Mouse (Mus musculus) ES-E14 (cell line): ENCODE results near the gene Iqsec1. TPM values are rescaled to one million over a fixed set of nuclear protein-coding genes. Genes with fewer than 3 reads are reported as not detected.

ENCODE experiments used
- DNase-seq: peaks from one replicate; pipeline ENCODE4 v3.0.0-alpha.2; 2013; ENCODE audit warnings: low read depth, low spot score
- H3K27ac ChIP-seq: 2 replicates; pipeline ENCODE4 v1.5.1; 2012; ENCODE audit warnings: low read depth, mild to moderate bottlenecking, low read length, moderate library complexity, mixed read lengths; ENCODE audit not compliant: poor library complexity, insufficient read depth, severe bottlenecking
- H3K36me3 ChIP-seq: 2 replicates; pipeline ENCODE4 v1.6.1; 2012; ENCODE audit warnings: mild to moderate bottlenecking, low read length, moderate library complexity, mixed read lengths; ENCODE audit not compliant: control insufficient read depth, poor library complexity, insufficient read depth, severe bottlenecking
- H3K4me1 ChIP-seq, 2 experiments: fragments of 150-350 bp in 1 of 2; sonication (generic) in 1 of 2; 2 replicates each; pipeline ENCODE4 v1.6.1; 2012; ENCODE audit warnings: low read length in 2 of 2, mild to moderate bottlenecking in 1 of 2, mixed read lengths in 1 of 2; ENCODE audit not compliant: control insufficient read depth in 2 of 2, insufficient read depth in 2 of 2, poor library complexity in 1 of 2
- H3K4me3 ChIP-seq, 2 experiments: fragments of 150-350 bp in 1 of 2; sonication (generic) in 1 of 2; 2 replicates each; pipeline ENCODE4 v1.5.1; 2012; ENCODE audit warnings: low read length in 2 of 2, low read depth in 1 of 2, mild to moderate bottlenecking in 1 of 2, mixed read lengths in 1 of 2; ENCODE audit not compliant: insufficient read depth in 1 of 2, poor library complexity in 1 of 2, severe bottlenecking in 1 of 2
- H3K9ac ChIP-seq: 2 replicates; pipeline ENCODE4 v1.6.1; 2012; ENCODE audit warnings: low read depth, mild to moderate bottlenecking, low read length, mixed read lengths; ENCODE audit not compliant: poor library complexity, insufficient read depth, severe bottlenecking
- H3K9me3 ChIP-seq: fragments of 150-350 bp; sonication (generic); 2 replicates; pipeline ENCODE4 v1.6.1; 2012; ENCODE audit warnings: low read depth, mild to moderate bottlenecking, low read length; ENCODE audit not compliant: control insufficient read depth, insufficient read depth
- CHD2 ChIP-seq: IDR thresholded peaks from 2 replicates; pipeline ENCODE4 v1.6.1; 2014; ENCODE audit warnings: mild to moderate bottlenecking, low read depth, low read length, inconsistent platforms
- HCFC1 ChIP-seq: IDR thresholded peaks from 2 replicates; pipeline ENCODE4 v1.6.1; 2012; ENCODE audit warnings: low read length, inconsistent platforms, borderline replicate concordance; ENCODE audit not compliant: insufficient read depth
- MAFK ChIP-seq: IDR thresholded peaks from 2 replicates; pipeline ENCODE4 v1.6.1; 2014; ENCODE audit warnings: mild to moderate bottlenecking, low read depth, low read length, inconsistent platforms; ENCODE audit not compliant: insufficient read depth
- ZC3H11A ChIP-seq: IDR thresholded peaks from 2 replicates; pipeline ENCODE4 v1.6.1; 2012; ENCODE audit warnings: low read depth, mild to moderate bottlenecking, inconsistent platforms, low read length, borderline replicate concordance
- ZNF384 ChIP-seq: IDR thresholded peaks from 2 replicates; pipeline ENCODE4 v1.6.1; 2012; ENCODE audit warnings: low read depth, low read length, inconsistent platforms
- in situ Hi-C, 2 experiments: fragments of 600-800 bp; cut with MboI; formaldehyde crosslinking; loops; one replicate each; pipeline ENCODE4 v1.15.1; 2025; ENCODE audit warnings: low sequenced_read_pairs in 2 of 2, inconsistent platforms in 1 of 2; ENCODE audit not compliant: unreplicated experiment in 2 of 2
- total RNA-seq: library from RNA; depleted of rRNA; stranded (reverse); fragments of 300-350 nt; gene quantifications from 2 replicates; pipeline ENCODE4 v1.2.3, GENCODE M21; 2012

Iqsec1 gene
- total RNA-seq, 1 experiment: 18.8 TPM

GRCm38 (mm10) chr6:90725526-90725925, 263.0 kb downstream of the Iqsec1 start:
- H3K9me3 ChIP-seq: no peaks in the 10 kb centered on the region
- peaks cover 2% of the 10 kb centered on the region; the same call in 1 of the 2 replicates for H3K36me3 ChIP-seq
- no peak overlapping the region for H3K9ac ChIP-seq
- no peak overlapping the region for H3K27ac ChIP-seq
- in situ Hi-C loops: no loop called here
- TF ChIP-seq ZNF384: no peak
- H3K4me1 ChIP-seq: peaks cover 0 to 6% of the 10 kb centered on the region in 2 experiments; a peak in 1 of 4 replicates
- H3K4me3 ChIP-seq: no peak overlapping the region
- no peak for DNase-seq

- peaks cover 0 to 2% of the 10 kb centered on the region in 2 experiments; a peak in 1 of 4 replicates for H3K4me1 ChIP-seq
- no peak overlapping the region for H3K9ac ChIP-seq
- H3K4me3 ChIP-seq: no peak overlapping the region
- H3K27ac ChIP-seq: no peak overlapping the region
- no peak for TF ChIP-seq ZC3H11A
- TF ChIP-seq CHD2: no peak
- no peak for TF ChIP-seq ZNF384
- no peak for TF ChIP-seq MAFK
- no peak for TF ChIP-seq HCFC1
- no peaks in the 10 kb centered on the region for H3K9me3 ChIP-seq
- in situ Hi-C loops: no loop called here
- H3K36me3 ChIP-seq: peaks cover 2% of the 10 kb centered on the region; the same call in 1 of the 2 replicates
- DNase-seq: no peak
Measured at GRCm38 (mm10) chr6:90722993-90723392, 265.5 kb downstream of the Iqsec1 start.

GRCm38 (mm10) chr6:90720996-90721746, 267.3 kb downstream of the Iqsec1 start:
- no peak for TF ChIP-seq CHD2
- no peak for TF ChIP-seq ZNF384
- TF ChIP-seq HCFC1: no peak
- TF ChIP-seq MAFK: no peak
- TF ChIP-seq ZC3H11A: no peak
- Histone ChIP-seq H3K36me3 (peaks cover 2% of the 10 kb centered on the region; the same call in 1 of the 2 replicates), H3K9ac (no peak overlapping the region), H3K4me3 (no peak overlapping the region), H3K4me1 (peaks cover 0 to 4% of the 10 kb centered on the region in 2 experiments; a peak in 1 of 4 replicates), H3K9me3 (no peaks in the 10 kb centered on the region), H3K27ac (no peak overlapping the region)
- in situ Hi-C loops: no loop called here
- DNase-seq: no peak

GRCm38 (mm10) chr6:90720201-90720600, 268.3 kb downstream of the Iqsec1 start:
- TF ChIP-seq HCFC1 (no peak), ZC3H11A (no peak), CHD2 (no peak), MAFK (no peak), ZNF384 (no peak)
- H3K9me3 ChIP-seq: no peaks in the 10 kb centered on the region
- no peak for DNase-seq
- no peak overlapping the region for H3K4me3 ChIP-seq
- no peak overlapping the region for H3K27ac ChIP-seq
- H3K36me3 ChIP-seq: peaks cover 2% of the 10 kb centered on the region; the same call in 1 of the 2 replicates
- H3K4me1 ChIP-seq: peaks cover 0 to 4% of the 10 kb centered on the region in 2 experiments; a peak in 1 of 4 replicates
- in situ Hi-C loops: no loop called here
- no peak overlapping the region for H3K9ac ChIP-seq

- Histone ChIP-seq H3K9ac (no peak overlapping the region), H3K27ac (no peak overlapping the region), H3K4me1 (peaks cover 0 to 4% of the 10 kb centered on the region in 2 experiments; a peak in 1 of 4 replicates), H3K4me3 (no peak overlapping the region), H3K36me3 (peaks cover 2% of the 10 kb centered on the region; the same call in 1 of the 2 replicates), H3K9me3 (no peaks in the 10 kb centered on the region)
- TF ChIP-seq MAFK (no peak), CHD2 (no peak), HCFC1 (no peak), ZNF384 (no peak), ZC3H11A (no peak)
- DNase-seq: no peak
- in situ Hi-C loops: no loop called here
Measured at GRCm38 (mm10) chr6:90719402-90719801, 269.1 kb downstream of the Iqsec1 start.
